Mouse (Mus musculus) lung, postnatal 0 days (tissue): ENCODE results near the gene St3gal2. TPM values are rescaled to one million over a fixed set of nuclear protein-coding genes. Genes with fewer than 3 reads are reported as not detected.
A peak's percentile ranks its signal among the peaks of the same experiment; 100 is the strongest.

Experiments used
- ATAC-seq: fragments of 200-750 bp; cut with Nextera tagmentation; 2 replicates; pipeline ENCODE4 v1.8.0; 2017; ENCODE audit warnings: moderate library complexity
- DNase-seq: peaks from one replicate; pipeline ENCODE4 v3.0.0-alpha.2; 2016; ENCODE audit warnings: low spot score
- H3K27ac ChIP-seq: fragments of 300-500 bp; sonication (generic); 2 replicates; pipeline ENCODE4 v1.5.1; 2014; ENCODE audit warnings: antibody characterized with exemption, mild to moderate bottlenecking, low read length, mixed read lengths
- H3K27me3 ChIP-seq: fragments of 300-500 bp; sonication (generic); replicated peaks from 2 replicates; pipeline ENCODE4 v1.6.1; 2014; ENCODE audit warnings: low read length, mixed read lengths; ENCODE audit not compliant: insufficient read depth
- H3K36me3 ChIP-seq: fragments of 300-500 bp; sonication (generic); 2 replicates; pipeline ENCODE4 v1.6.1; 2014; ENCODE audit warnings: low read length, mixed read lengths; ENCODE audit not compliant: insufficient read depth
- H3K4me1 ChIP-seq: fragments of 300-500 bp; sonication (generic); 2 replicates; pipeline ENCODE4 v1.6.1; 2014; ENCODE audit warnings: antibody characterized with exemption, low read depth, low read length, mixed read lengths; ENCODE audit not compliant: insufficient read depth
- H3K4me2 ChIP-seq: fragments of 300-500 bp; sonication (generic); replicated peaks from 2 replicates; pipeline ENCODE4 v1.6.1; 2014; ENCODE audit warnings: low read depth, mild to moderate bottlenecking, low read length, moderate library complexity, mixed read lengths
- H3K4me3 ChIP-seq: fragments of 300-500 bp; sonication (generic); 2 replicates; pipeline ENCODE4 v1.5.1; 2014; ENCODE audit warnings: low read depth, low read length
- H3K9ac ChIP-seq: fragments of 300-500 bp; sonication (generic); replicated peaks from 2 replicates; pipeline ENCODE4 v1.6.1; 2014; ENCODE audit warnings: low read depth, mild to moderate bottlenecking
- H3K9me3 ChIP-seq: fragments of 300-500 bp; sonication (generic); 2 replicates; pipeline ENCODE4 v1.6.1; 2016; ENCODE audit warnings: low read length, mixed read lengths
- CTCF ChIP-seq: IDR thresholded peaks from 2 replicates; pipeline ENCODE4 v1.5.1; 2016; ENCODE audit warnings: antibody characterized with exemption, mild to moderate bottlenecking
- EP300 ChIP-seq: IDR thresholded peaks from 2 replicates; pipeline ENCODE4 v1.6.1; 2016; ENCODE audit warnings: antibody characterized with exemption, mild to moderate bottlenecking, control low read depth
- WGBS: fragments of 180-500 bp; shearing (Covaris S2); extraction: QIAGEN DNeasy Blood & Tissue Kit; methylation state at CpG from one replicate; pipeline ENCODE4 v1.1.7; 2014; 5-methylcytosine and 5-hydroxymethylcytosine counted together
- polyA plus RNA-seq: library from polyadenylated mRNA; unstranded; fragments of >200 nt; fragmentation: Nextera tagmentation; extraction: Ambion mirVana; gene quantifications from 2 replicates; pipeline ENCODE4 v1.2.1, GENCODE M21; 2015

St3gal2 gene
- polyA plus RNA-seq, 1 experiment from 2014 or later = 15.5 TPM

DNA sequence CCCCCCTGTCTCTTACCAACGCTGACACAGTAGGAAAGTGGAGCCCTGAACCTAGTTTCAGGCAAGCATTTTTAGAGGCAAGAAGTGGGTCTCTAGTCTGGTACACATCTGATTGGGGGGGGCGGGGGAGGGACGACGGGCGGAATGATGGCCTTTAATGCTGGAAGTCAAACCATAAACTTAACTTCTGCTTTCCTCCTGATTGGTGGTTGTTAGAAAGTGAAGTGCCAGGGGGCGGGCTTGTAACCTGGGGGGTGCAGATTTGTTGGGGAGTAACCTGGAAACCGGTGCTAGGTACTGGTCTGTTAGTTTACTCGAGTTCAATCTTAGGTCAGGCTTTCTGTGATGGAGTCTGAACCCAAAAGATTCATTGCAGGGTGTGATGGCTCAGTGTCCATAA, 1.3 kb upstream of the St3gal2 start:
- Histone ChIP-seq H3K36me3 (no peaks in the 10 kb centered on the region), H3K27ac (no peak overlapping the region), H3K4me1 (no peaks in the 10 kb centered on the region; the same call in 1 of the 2 replicates), H3K9ac (no peak overlapping the region), H3K4me3 (no peak overlapping the region), H3K9me3 (no peaks in the 10 kb centered on the region), H3K4me2 (no peak overlapping the region), H3K27me3 (no peaks in the 10 kb centered on the region)
- no peak for DNase-seq
- ATAC-seq = no peak
- WGBS = 59% methylated on average over 8 of the region's 8 CpGs
- TF ChIP-seq CTCF (no peak), EP300 (no peak)

DNA sequence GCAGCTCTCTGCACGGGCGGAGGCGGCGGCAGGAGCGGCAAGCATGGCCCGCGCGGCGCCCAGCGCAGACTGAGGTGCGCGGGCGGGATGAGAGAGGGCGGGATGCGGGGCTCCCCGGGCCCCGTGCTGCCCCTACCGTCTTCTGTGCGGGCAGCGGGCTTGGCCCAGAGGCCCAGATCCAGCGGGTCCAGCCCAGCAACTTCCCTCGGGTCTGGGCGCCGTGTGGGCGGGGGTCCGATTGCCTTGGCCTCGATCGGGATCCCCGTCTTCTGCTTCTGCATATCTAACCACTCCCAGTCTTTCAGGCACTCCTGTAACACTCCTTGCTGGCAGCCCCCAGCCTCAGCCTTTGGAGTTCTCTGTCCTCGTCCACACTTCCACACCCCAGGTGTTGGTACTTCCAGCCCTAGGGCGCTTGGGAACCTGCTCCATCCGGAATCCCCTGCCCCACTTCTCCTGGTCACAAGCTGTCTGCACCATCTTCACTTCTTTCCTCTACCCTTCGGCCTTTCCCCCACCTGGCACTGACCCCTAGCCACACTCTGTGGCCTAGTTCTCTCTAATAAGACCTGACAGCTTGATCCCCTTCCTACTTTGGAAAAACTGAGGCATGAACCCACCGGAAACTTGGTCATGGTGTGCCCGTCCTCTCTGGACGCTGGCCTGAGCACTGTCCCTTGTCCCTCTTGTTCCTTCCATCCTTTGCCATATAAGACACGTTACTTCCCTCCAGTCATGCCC, 480 bp downstream of the St3gal2 start:
- Histone ChIP-seq H3K36me3 (no peaks in the 10 kb centered on the region), H3K9ac (peak overlapping the region; percentile 51), H3K4me1 (no peaks in the 10 kb centered on the region; the same call in 1 of the 2 replicates), H3K4me3 (peak overlapping the region; percentile 58), H3K27me3 (no peaks in the 10 kb centered on the region), H3K9me3 (no peaks in the 10 kb centered on the region), H3K4me2 (peak overlapping the region; percentile 70), H3K27ac (peak overlapping the region; percentile 54)
- 3% methylated on average over 24 of the region's 37 CpGs for WGBS
- ATAC-seq = no peak; the same call in 1 of the 2 replicates
- DNase-seq = no peak
- TF ChIP-seq CTCF (no peak), EP300 (no peak)

DNA sequence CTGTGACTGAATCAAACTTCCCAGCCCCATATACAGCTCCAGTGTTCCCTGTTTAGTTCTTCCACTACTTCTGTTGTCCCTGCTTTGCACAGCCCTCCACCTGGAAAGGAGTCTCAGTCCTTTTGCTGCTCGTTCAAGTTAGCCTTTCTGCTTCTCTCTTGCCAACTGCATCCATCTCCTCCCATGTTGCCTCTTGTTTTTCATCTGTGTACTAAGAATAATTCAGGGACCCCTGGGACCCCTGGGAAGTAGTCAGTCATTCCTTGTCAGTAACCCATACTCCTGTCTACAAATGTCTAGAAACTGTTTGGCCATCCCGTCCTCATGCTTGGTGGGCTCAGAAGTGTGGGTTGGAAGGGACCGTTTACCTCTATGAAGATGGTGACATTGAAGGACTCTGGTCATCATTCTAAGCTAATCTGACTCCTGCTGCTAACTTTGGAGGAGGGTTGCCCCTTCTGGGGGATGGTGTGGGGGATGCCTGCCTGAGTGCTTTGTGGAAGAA, 1.1 kb downstream of the St3gal2 start:
- Histone ChIP-seq H3K36me3 (no peaks in the 10 kb centered on the region), H3K27ac (peak overlapping the region; percentile 54; the same call in 1 of the 2 replicates), H3K9me3 (no peaks in the 10 kb centered on the region), H3K27me3 (no peaks in the 10 kb centered on the region), H3K9ac (0 out of 2 replicates have a peak overlapping the region, but pooled peaks have one; percentile 51), H3K4me1 (no peaks in the 10 kb centered on the region; the same call in 1 of the 2 replicates), H3K4me2 (peak overlapping the region; percentile 70), H3K4me3 (peak overlapping the region; percentile 58)
- DNase-seq (no peak), ATAC-seq (no peak)
- 30% methylated on average over 3 of the region's 3 CpGs for WGBS
- TF ChIP-seq CTCF (no peak), EP300 (no peak)

DNA sequence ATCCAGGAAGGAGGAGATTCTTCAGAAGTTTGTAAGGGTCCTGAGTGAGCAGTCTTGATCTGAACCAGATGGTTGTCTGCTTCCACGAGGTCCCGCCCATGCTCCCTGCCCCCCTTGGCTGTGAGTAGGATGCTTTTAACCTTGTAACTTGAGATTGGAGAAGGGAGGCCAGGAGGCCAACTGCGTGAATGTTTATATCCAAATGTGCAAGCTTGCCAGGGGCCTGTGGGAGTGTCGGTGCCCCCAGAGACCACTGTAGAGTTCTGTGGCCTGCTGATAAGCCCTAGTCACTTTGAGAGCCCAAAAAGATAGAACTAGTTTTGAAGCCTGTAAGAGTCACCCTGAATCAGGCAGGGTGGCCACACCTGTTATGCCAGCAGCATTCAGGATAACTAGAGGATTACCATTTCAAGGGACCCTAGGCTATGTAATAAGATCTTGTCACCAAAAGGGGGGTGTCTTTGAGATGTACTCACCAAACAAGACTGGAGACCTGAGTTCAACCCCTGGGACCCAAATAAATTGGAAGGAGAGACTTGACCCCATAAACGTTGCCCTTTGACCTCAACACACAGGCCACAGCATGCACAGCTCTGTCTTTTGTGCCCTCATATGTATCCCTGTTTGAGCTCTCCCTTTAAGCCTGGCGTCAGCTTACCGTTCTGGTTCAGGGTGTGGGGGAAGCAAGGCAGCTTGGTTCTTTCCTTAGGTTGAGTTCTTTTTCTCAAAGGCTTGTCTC, 1.9 kb downstream of the St3gal2 start:
- WGBS = 34% methylated on average over 7 of the region's 7 CpGs
- H3K4me3 ChIP-seq = no peak overlapping the region
- H3K4me2 ChIP-seq = peak overlapping the region; percentile 70
- 0 out of 2 replicates have a peak overlapping the region, but pooled peaks have one; percentile 51 for H3K9ac ChIP-seq
- no peaks in the 10 kb centered on the region for H3K9me3 ChIP-seq
- ATAC-seq = no peak
- TF ChIP-seq CTCF (no peak), EP300 (no peak)
- peak; percentile 55 for DNase-seq
- no peaks in the 10 kb centered on the region; the same call in 1 of the 2 replicates for H3K4me1 ChIP-seq
- H3K27ac ChIP-seq = peak overlapping the region; percentile 54; the same call in 1 of the 2 replicates
- no peaks in the 10 kb centered on the region for H3K27me3 ChIP-seq
- no peaks in the 10 kb centered on the region for H3K36me3 ChIP-seq

DNA sequence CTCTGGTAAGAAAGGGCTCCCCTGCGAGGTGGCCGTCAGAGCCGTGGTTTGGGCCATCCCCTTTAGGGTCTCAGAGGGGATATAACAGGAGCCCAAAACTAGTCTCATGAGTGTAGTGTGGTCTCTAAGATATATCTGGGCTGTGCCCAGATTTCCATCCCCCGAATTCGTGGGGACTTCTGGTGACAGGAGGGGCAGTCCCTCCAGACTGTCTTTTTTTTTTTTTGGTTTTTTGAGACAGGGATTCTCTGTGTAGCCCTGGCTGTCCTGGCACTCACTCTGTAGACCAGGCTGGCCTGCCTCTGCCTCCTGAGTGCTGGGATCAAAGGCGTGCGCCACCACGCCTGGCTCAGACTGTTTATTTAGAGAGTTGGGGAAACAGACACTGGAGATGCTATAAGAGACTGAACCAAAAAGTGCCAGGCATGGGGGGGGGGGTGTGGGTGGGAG, 6.0 kb downstream of the St3gal2 start:
- TF ChIP-seq EP300 (no peak), CTCF (no peak)
- Histone ChIP-seq H3K9me3 (no peaks in the 10 kb centered on the region), H3K4me2 (no peak overlapping the region), H3K27me3 (no peaks in the 10 kb centered on the region), H3K36me3 (no peaks in the 10 kb centered on the region), H3K27ac (no peak overlapping the region), H3K9ac (no peak overlapping the region), H3K4me3 (no peak overlapping the region), H3K4me1 (no peaks in the 10 kb centered on the region; the same call in 1 of the 2 replicates)
- ATAC-seq (no peak), DNase-seq (no peak)
- 73% methylated on average over 8 of the region's 8 CpGs for WGBS

DNA sequence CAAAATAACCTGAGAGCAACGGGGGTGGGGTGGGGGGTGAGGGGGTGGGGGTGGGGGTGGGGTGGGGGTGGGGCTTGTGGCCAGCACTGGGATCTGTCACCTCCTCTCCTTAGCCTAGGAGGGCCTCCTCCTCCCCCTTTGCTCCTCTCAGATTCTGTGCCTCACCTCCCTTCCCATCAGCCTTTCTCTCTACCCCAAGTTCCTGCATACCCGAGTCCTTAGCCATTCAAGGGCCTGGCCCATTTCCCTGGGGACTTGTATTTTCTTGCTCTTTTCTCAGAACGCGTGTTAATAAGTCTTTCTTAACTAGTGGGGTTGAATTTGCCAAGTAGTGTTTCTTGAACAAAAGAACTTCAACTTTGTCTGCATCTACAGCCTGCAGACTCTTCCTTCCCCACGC, 7.0 kb downstream of the St3gal2 start:
- no peak overlapping the region for H3K4me2 ChIP-seq
- no peak overlapping the region for H3K9ac ChIP-seq
- WGBS = 43% methylated on average over 5 of the region's 5 CpGs
- H3K36me3 ChIP-seq = no peaks in the 10 kb centered on the region
- no peak for DNase-seq
- H3K27ac ChIP-seq = no peak overlapping the region
- H3K9me3 ChIP-seq = no peaks in the 10 kb centered on the region
- H3K27me3 ChIP-seq = no peaks in the 10 kb centered on the region
- ATAC-seq = no peak
- H3K4me3 ChIP-seq = no peak overlapping the region
- TF ChIP-seq CTCF = no peak
- TF ChIP-seq EP300 = no peak
- H3K4me1 ChIP-seq = peaks cover under 1% of the 10 kb centered on the region; the same call in 1 of the 2 replicates
